Mouse (Mus musculus) liver, embryonic 12.5 days (tissue): ENCODE results near the gene Phactr4. TPM values are rescaled to one million over a fixed set of nuclear protein-coding genes. Genes with fewer than 3 reads are reported as not detected.

Experiments
- ATAC-seq: fragments of 200-750 bp; cut with Nextera tagmentation; 2 replicates; pipeline ENCODE4 v1.8.0; 2017; ENCODE audit warnings: moderate number of reproducible peaks, mild to moderate bottlenecking, moderate library complexity
- H3K27ac ChIP-seq: fragments of 300-500 bp; sonication (generic); 2 replicates; pipeline ENCODE4 v1.5.1; 2016; ENCODE audit warnings: mild to moderate bottlenecking
- H3K27me3 ChIP-seq: fragments of 300-500 bp; sonication (generic); replicated peaks from 2 replicates; pipeline ENCODE4 v1.6.1; 2016; ENCODE audit warnings: mild to moderate bottlenecking, moderate library complexity
- H3K36me3 ChIP-seq: fragments of 300-500 bp; sonication (generic); 2 replicates; pipeline ENCODE4 v1.6.1; 2016; ENCODE audit warnings: mild to moderate bottlenecking, moderate library complexity
- H3K4me1 ChIP-seq: fragments of 300-500 bp; sonication (generic); 2 replicates; pipeline ENCODE4 v1.6.1; 2016
- H3K4me2 ChIP-seq: fragments of 300-500 bp; sonication (generic); 2 replicates; pipeline ENCODE4 v1.6.1; 2016; ENCODE audit warnings: mild to moderate bottlenecking, moderate library complexity
- H3K4me3 ChIP-seq: fragments of 300-500 bp; sonication (generic); 2 replicates; pipeline ENCODE4 v1.5.1; 2016; ENCODE audit warnings: mild to moderate bottlenecking, moderate library complexity
- H3K9ac ChIP-seq: fragments of 300-500 bp; sonication (generic); 2 replicates; pipeline ENCODE4 v1.6.1; 2016; ENCODE audit warnings: mild to moderate bottlenecking, moderate library complexity
- H3K9me3 ChIP-seq: fragments of 300-500 bp; sonication (generic); replicated peaks from 2 replicates; pipeline ENCODE4 v1.6.1; 2016; ENCODE audit warnings: mild to moderate bottlenecking, moderate library complexity
- WGBS: fragments of 180-500 bp; shearing (Covaris S2); methylation state at CpG from one replicate; pipeline ENCODE4 v1.1.7; 2016; ENCODE audit not compliant: insufficient replicate concordance; 5-methylcytosine and 5-hydroxymethylcytosine counted together
- polyA plus RNA-seq: library from polyadenylated mRNA; unstranded; fragments of >200 nt; fragmentation: Nextera tagmentation; extraction: Ambion mirVana; gene quantifications from 2 replicates; pipeline ENCODE4 v1.2.1, GENCODE M21; 2016

Gene Phactr4
- polyA plus RNA-seq, 1 experiment from 2014 or later, result 14.5 TPM

GRCm38 (mm10) chr4:132409587-132410229 lies 12.6 kb downstream of the Phactr4 start:
- H3K9ac ChIP-seq, result no peak overlapping the region
- ATAC-seq, result no peak
- WGBS, result 80% methylated on average over 4 of the region's 4 CpGs

GRCm38 (mm10) chr4:132406393-132407189 lies 15.7 kb downstream of the Phactr4 start:
- no peaks in the 10 kb centered on the region for H3K27me3 ChIP-seq
- H3K4me3 ChIP-seq, result no peak overlapping the region
- H3K9ac ChIP-seq, result no peak overlapping the region
- H3K4me2 ChIP-seq, result no peak overlapping the region
- no peaks in the 10 kb centered on the region for H3K9me3 ChIP-seq
- H3K27ac ChIP-seq, result no peak overlapping the region
- peaks cover 35% of the 10 kb centered on the region for H3K4me1 ChIP-seq
- no peak for ATAC-seq
- 76% methylated on average over 13 of the region's 13 CpGs for WGBS
- H3K36me3 ChIP-seq, result peaks cover 16% of the 10 kb centered on the region

More at GRCm38 (mm10) chr4:132409587-132410229, 12.6 kb downstream of the Phactr4 start:
- Histone ChIP-seq H3K4me2 (no peak overlapping the region), H3K4me3 (no peak overlapping the region), H3K9me3 (no peaks in the 10 kb centered on the region), H3K27ac (0 out of 2 replicates have a peak overlapping the region, but pooled peaks have one; percentile 10), H3K36me3 (peaks cover 24% of the 10 kb centered on the region), H3K4me1 (peaks cover 42% of the 10 kb centered on the region), H3K27me3 (no peaks in the 10 kb centered on the region)

- peaks cover 17% of the 10 kb centered on the region; the same call in 1 of the 2 replicates for H3K36me3 ChIP-seq
- 73% methylated on average over 5 of the region's 5 CpGs for whole genome bisulfite sequencing
- H3K9me3 ChIP-seq, result no peaks in the 10 kb centered on the region
- ATAC-seq, result no peak
- no peak overlapping the region for H3K27ac ChIP-seq
- H3K4me2 ChIP-seq, result no peak overlapping the region
- peaks cover 18% of the 10 kb centered on the region for H3K4me1 ChIP-seq
- H3K4me3 ChIP-seq, result no peak overlapping the region
- no peaks in the 10 kb centered on the region for H3K27me3 ChIP-seq
- H3K9ac ChIP-seq, result no peak overlapping the region
These were observed 17.7 kb downstream of the Phactr4 start for GRCm38 (mm10) chr4:132404588-132404987.

- Histone ChIP-seq H3K9me3 (no peaks in the 10 kb centered on the region), H3K9ac (no peak overlapping the region), H3K4me2 (no peak overlapping the region), H3K4me1 (peaks cover 30% of the 10 kb centered on the region), H3K36me3 (peaks cover 19% of the 10 kb centered on the region; the same call in 1 of the 2 replicates), H3K27ac (no peak overlapping the region), H3K27me3 (no peaks in the 10 kb centered on the region), H3K4me3 (no peak overlapping the region)
- ATAC-seq, result no peak
- 69% methylated on average over 5 of the region's 5 CpGs for WGBS
These were observed 19.1 kb downstream of the Phactr4 start for GRCm38 (mm10) chr4:132403063-132403660.

GRCm38 (mm10) chr4:132401016-132401415 lies 21.3 kb downstream of the Phactr4 start:
- no peak for ATAC-seq
- Histone ChIP-seq H3K4me2 (no peak overlapping the region), H3K27ac (no peak overlapping the region), H3K4me3 (no peak overlapping the region), H3K9me3 (no peaks in the 10 kb centered on the region), H3K4me1 (peaks cover 38% of the 10 kb centered on the region), H3K27me3 (no peaks in the 10 kb centered on the region), H3K9ac (no peak overlapping the region), H3K36me3 (peaks cover 12% of the 10 kb centered on the region; the same call in 1 of the 2 replicates)
- WGBS, result 83% methylated on average over 9 of the region's 9 CpGs

- no peak overlapping the region for H3K4me2 ChIP-seq
- no peak overlapping the region for H3K4me3 ChIP-seq
- no peaks in the 10 kb centered on the region for H3K9me3 ChIP-seq
- H3K36me3 ChIP-seq, result peaks cover 9% of the 10 kb centered on the region; the same call in 1 of the 2 replicates
- no peak overlapping the region for H3K9ac ChIP-seq
- H3K27ac ChIP-seq, result peak overlapping the region; percentile 29; the same call in 1 of the 2 replicates
- no peaks in the 10 kb centered on the region for H3K27me3 ChIP-seq
- 76% methylated on average over 5 of the region's 5 CpGs for WGBS
- no peak for ATAC-seq
- peaks cover 44% of the 10 kb centered on the region for H3K4me1 ChIP-seq
These were observed 23.4 kb downstream of the Phactr4 start for GRCm38 (mm10) chr4:132398863-132399262.

- Histone ChIP-seq H3K4me2 (peak overlapping the region; percentile 76), H3K27me3 (no peaks in the 10 kb centered on the region), H3K9me3 (no peaks in the 10 kb centered on the region), H3K36me3 (peaks cover 13% of the 10 kb centered on the region; the same call in 1 of the 2 replicates), H3K4me1 (peaks cover 44% of the 10 kb centered on the region), H3K4me3 (peak overlapping the region; percentile 56), H3K27ac (peak overlapping the region; percentile 79), H3K9ac (peak overlapping the region; percentile 63)
- peak; percentile 87 for ATAC-seq
- WGBS, result 13% methylated on average over 11 of the region's 11 CpGs
These were observed 24.1 kb downstream of the Phactr4 start for GRCm38 (mm10) chr4:132398045-132398774.

GRCm38 (mm10) chr4:132397120-132397519 lies 25.2 kb downstream of the Phactr4 start:
- H3K4me2 ChIP-seq, result peak overlapping the region; percentile 76
- peak overlapping the region; percentile 56 for H3K4me3 ChIP-seq
- H3K9ac ChIP-seq, result peak overlapping the region; percentile 47; the same call in 1 of the 2 replicates
- H3K4me1 ChIP-seq, result peaks cover 44% of the 10 kb centered on the region
- 60% methylated on average over 3 of the region's 3 CpGs for WGBS
- peak; percentile 67; the same call in 1 of the 2 replicates for ATAC-seq
- peaks cover 19% of the 10 kb centered on the region for H3K36me3 ChIP-seq
- no peaks in the 10 kb centered on the region for H3K27me3 ChIP-seq
- H3K27ac ChIP-seq, result peak overlapping the region; percentile 79; the same call in 1 of the 2 replicates
- H3K9me3 ChIP-seq, result peaks cover 6% of the 10 kb centered on the region; the same call in 1 of the 2 replicates

- Histone ChIP-seq H3K4me3 (peak overlapping the region; percentile 56), H3K4me2 (peak overlapping the region; percentile 76), H3K36me3 (peaks cover 18% of the 10 kb centered on the region), H3K27ac (peak overlapping the region; percentile 56; the same call in 1 of the 2 replicates), H3K27me3 (no peaks in the 10 kb centered on the region), H3K4me1 (peaks cover 48% of the 10 kb centered on the region), H3K9me3 (peaks cover 6% of the 10 kb centered on the region; the same call in 1 of the 2 replicates), H3K9ac (peak overlapping the region; percentile 29; the same call in 1 of the 2 replicates)
- WGBS, result 79% methylated on average over 7 of the region's 7 CpGs
- no peak for ATAC-seq
These were observed 26.0 kb downstream of the Phactr4 start for GRCm38 (mm10) chr4:132396251-132396650.

- Histone ChIP-seq H3K9me3 (peaks cover 6% of the 10 kb centered on the region; the same call in 1 of the 2 replicates), H3K4me2 (peak overlapping the region; percentile 41), H3K27ac (peak overlapping the region; percentile 90), H3K36me3 (peaks cover 22% of the 10 kb centered on the region), H3K4me3 (no peak overlapping the region), H3K9ac (no peak overlapping the region), H3K27me3 (no peaks in the 10 kb centered on the region), H3K4me1 (peaks cover 65% of the 10 kb centered on the region)
- peak; percentile 96 for ATAC-seq
- 52% methylated on average over 8 of the region's 8 CpGs for WGBS
These were observed 31.1 kb downstream of the Phactr4 start for GRCm38 (mm10) chr4:132391063-132391740.

GRCm38 (mm10) chr4:132389302-132389701 lies 33.0 kb downstream of the Phactr4 start:
- no peak overlapping the region for H3K4me3 ChIP-seq
- no peak overlapping the region for H3K4me2 ChIP-seq
- 70% methylated on average over 4 of the region's 4 CpGs for WGBS
- H3K27ac ChIP-seq, result no peak overlapping the region
- no peaks in the 10 kb centered on the region for H3K27me3 ChIP-seq
- H3K9me3 ChIP-seq, result peaks cover 6% of the 10 kb centered on the region; the same call in 1 of the 2 replicates
- peaks cover 51% of the 10 kb centered on the region for H3K4me1 ChIP-seq
- H3K9ac ChIP-seq, result no peak overlapping the region
- no peak for ATAC-seq
- peaks cover 39% of the 10 kb centered on the region for H3K36me3 ChIP-seq
